Mouse (Mus musculus) forebrain, embryonic 12.5 days (tissue): Measurements from ENCODE around the gene Rap1gap. TPM values are rescaled to one million over a fixed set of nuclear protein-coding genes. Genes with fewer than 3 reads are reported as not detected.

Experiments used
- ATAC-seq: fragments of 200-750 bp; cut with Nextera tagmentation; 2 replicates; pipeline ENCODE4 v1.8.0; 2017; ENCODE audit warnings: moderate TSS enrichment; ENCODE audit not compliant: low FRiP score
- H3K27ac ChIP-seq: fragments of 300-500 bp; sonication (generic); 2 replicates; pipeline ENCODE4 v1.5.1; 2016; ENCODE audit warnings: mild to moderate bottlenecking
- H3K27me3 ChIP-seq: fragments of 300-500 bp; sonication (generic); 2 replicates; pipeline ENCODE4 v1.6.1; 2016; ENCODE audit warnings: mild to moderate bottlenecking
- H3K36me3 ChIP-seq: fragments of 300-500 bp; sonication (generic); replicated peaks from 2 replicates; pipeline ENCODE4 v1.6.1; 2016; ENCODE audit warnings: mild to moderate bottlenecking
- H3K4me1 ChIP-seq: fragments of 300-500 bp; sonication (generic); 2 replicates; pipeline ENCODE4 v1.6.1; 2016
- H3K4me2 ChIP-seq: fragments of 300-500 bp; sonication (generic); 2 replicates; pipeline ENCODE4 v1.6.1; 2016; ENCODE audit warnings: mild to moderate bottlenecking, moderate library complexity
- H3K4me3 ChIP-seq: fragments of 300-500 bp; sonication (generic); replicated peaks from 2 replicates; pipeline ENCODE4 v1.5.1; 2016; ENCODE audit warnings: mild to moderate bottlenecking
- H3K9ac ChIP-seq: fragments of 300-500 bp; sonication (generic); 2 replicates; pipeline ENCODE4 v1.6.1; 2016; ENCODE audit warnings: mild to moderate bottlenecking
- H3K9me3 ChIP-seq: fragments of 300-500 bp; sonication (generic); 2 replicates; pipeline ENCODE4 v1.6.1; 2016
- WGBS: fragments of 180-500 bp; shearing (Covaris S2); methylation state at CpG from one replicate; pipeline ENCODE4 v1.1.7; 2016; 5-methylcytosine and 5-hydroxymethylcytosine counted together
- polyA plus RNA-seq: library from polyadenylated mRNA; unstranded; fragments of >200 nt; fragmentation: Nextera tagmentation; extraction: Ambion mirVana; gene quantifications from 2 replicates; pipeline ENCODE4 v1.2.1, GENCODE M21; 2016

The Rap1gap gene
- polyA plus RNA-seq, 1 experiment from 2014 or later = 7.3 TPM

DNA sequence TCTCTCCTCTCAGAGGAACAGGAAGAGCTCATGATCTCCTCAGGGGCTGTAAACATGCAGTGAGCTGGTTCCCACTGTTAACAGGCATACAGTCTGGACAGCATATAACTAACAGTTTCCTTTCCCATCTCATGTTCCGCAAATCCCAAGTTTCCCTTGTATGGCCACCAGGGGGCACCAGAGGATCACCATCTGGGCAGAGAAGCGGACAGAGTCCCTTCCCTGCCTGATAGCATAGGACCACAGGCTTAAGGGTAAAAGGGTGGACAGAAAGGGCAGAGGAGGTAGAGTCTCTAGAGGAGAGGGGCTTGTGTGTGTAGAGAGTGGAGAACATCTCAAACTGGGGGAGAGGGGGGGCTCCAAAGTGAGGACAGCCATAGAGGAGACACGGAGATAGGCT is 65.6 kb downstream of the Rap1gap start:
- no peaks in the 10 kb centered on the region for H3K36me3 ChIP-seq
- H3K4me2 ChIP-seq = no peak overlapping the region
- peaks cover 31% of the 10 kb centered on the region for H3K4me1 ChIP-seq
- H3K4me3 ChIP-seq = no peak overlapping the region
- H3K9me3 ChIP-seq = no peaks in the 10 kb centered on the region
- H3K9ac ChIP-seq = no peak overlapping the region
- H3K27ac ChIP-seq = no peak overlapping the region
- peaks cover 56% of the 10 kb centered on the region for H3K27me3 ChIP-seq
- 0 out of 2 replicates have a peak, but pooled peaks have one; percentile 36 for ATAC-seq
- WGBS = 16% methylated on average over 3 of the region's 3 CpGs

DNA sequence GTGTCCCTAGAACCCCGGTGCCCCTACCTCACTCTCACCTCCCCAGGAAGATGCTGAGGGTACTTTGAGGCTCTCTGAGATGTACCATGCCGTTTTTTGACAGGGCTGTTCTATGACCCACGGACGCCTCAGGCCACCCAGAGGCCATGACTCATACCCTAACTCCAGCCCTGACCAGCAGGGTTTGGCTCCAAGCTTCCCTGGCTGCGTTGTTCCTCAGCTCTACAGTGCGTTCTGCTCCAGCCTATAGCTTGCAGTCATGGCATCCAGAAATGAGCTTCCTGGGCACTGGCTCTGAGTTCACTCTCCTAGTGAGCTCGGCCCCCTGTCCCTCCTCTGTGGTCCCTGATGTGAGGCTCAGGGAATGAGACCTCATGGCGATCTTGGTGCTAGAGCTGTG is 66.2 kb downstream of the Rap1gap start:
- 82% methylated on average over 8 of the region's 8 CpGs for WGBS
- no peak overlapping the region for H3K9ac ChIP-seq
- ATAC-seq = no peak
- H3K27ac ChIP-seq = no peak overlapping the region
- H3K9me3 ChIP-seq = no peaks in the 10 kb centered on the region
- H3K4me3 ChIP-seq = no peak overlapping the region
- peaks cover 35% of the 10 kb centered on the region for H3K4me1 ChIP-seq
- H3K4me2 ChIP-seq = no peak overlapping the region
- peaks cover 54% of the 10 kb centered on the region for H3K27me3 ChIP-seq
- no peaks in the 10 kb centered on the region for H3K36me3 ChIP-seq

DNA sequence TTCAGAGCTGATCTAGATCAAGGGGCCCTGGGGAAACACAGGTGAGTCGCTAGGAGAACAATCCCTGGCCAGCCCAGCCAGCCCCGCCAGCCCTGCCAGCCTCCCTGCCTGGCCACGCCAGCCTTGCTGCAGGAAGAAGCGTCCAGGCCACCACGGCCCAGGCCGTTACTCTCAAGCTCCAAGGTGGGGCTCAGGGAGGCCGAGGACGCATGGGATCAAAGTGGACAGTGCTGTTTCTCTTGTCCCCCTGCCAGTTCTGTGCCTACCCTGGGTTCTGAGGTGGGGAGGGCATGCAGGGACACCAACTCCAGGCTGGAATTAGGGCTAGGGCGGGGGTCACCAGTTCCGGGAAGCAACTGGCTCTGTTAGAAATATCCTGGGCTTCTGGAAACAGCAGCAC is 67.4 kb downstream of the Rap1gap start:
- 69% methylated on average over 10 of the region's 10 CpGs for WGBS
- H3K9ac ChIP-seq = no peak overlapping the region
- H3K4me3 ChIP-seq = no peak overlapping the region
- peaks cover 41% of the 10 kb centered on the region for H3K4me1 ChIP-seq
- no peak overlapping the region for H3K27ac ChIP-seq
- ATAC-seq = no peak
- H3K36me3 ChIP-seq = no peaks in the 10 kb centered on the region
- H3K4me2 ChIP-seq = no peak overlapping the region
- H3K27me3 ChIP-seq = peaks cover 52% of the 10 kb centered on the region
- H3K9me3 ChIP-seq = no peaks in the 10 kb centered on the region

DNA sequence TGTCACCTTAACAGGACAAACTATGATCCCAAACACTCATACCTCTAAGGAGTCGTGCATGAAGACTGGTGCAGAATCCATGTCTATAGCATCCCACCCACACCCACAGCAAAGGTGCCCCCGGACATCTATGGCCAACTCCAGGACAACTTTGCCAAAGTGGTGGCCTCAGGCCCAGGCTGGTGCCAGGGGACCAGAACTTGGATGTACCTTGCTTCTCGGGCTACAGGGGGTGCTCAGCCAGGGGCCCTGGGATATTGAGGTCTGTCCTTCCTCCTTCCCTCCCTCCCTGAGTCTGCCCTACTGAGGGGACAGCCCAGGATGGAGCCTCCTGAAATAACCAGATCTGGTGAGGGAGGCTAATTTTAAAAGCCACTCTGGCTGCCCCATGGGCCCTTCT is 67.8 kb downstream of the Rap1gap start:
- Histone ChIP-seq H3K9me3 (no peaks in the 10 kb centered on the region), H3K36me3 (no peaks in the 10 kb centered on the region), H3K27ac (no peak overlapping the region), H3K4me3 (no peak overlapping the region), H3K4me1 (peaks cover 36% of the 10 kb centered on the region), H3K27me3 (peaks cover 49% of the 10 kb centered on the region), H3K9ac (no peak overlapping the region), H3K4me2 (no peak overlapping the region)
- 72% methylated on average over 3 of the region's 3 CpGs for WGBS
- no peak for ATAC-seq

DNA sequence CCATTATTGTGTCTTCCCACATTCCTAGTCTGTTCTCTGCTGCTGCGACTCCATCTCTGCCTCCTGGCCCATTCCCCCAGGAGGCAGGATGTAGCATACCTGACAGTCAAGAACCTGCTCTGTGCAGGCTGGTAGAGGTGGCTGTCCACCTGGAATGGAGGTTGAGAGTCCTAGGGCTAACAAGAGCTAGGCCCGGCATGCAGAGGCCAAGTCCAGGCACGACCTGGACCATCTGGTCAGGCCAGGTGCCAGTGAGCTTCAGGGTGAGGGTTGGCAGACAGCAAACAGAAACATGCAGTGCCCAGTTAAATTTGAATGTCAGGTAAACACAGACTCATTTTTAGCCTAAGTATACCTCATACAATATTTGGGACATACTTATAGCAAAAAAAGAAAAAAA is 68.4 kb downstream of the Rap1gap start:
- H3K4me1 ChIP-seq = peaks cover 30% of the 10 kb centered on the region
- H3K9ac ChIP-seq = no peak overlapping the region
- no peak for ATAC-seq
- no peaks in the 10 kb centered on the region for H3K9me3 ChIP-seq
- no peak overlapping the region for H3K4me3 ChIP-seq
- H3K36me3 ChIP-seq = no peaks in the 10 kb centered on the region
- no peak overlapping the region for H3K4me2 ChIP-seq
- WGBS = 93% methylated on average over 3 of the region's 3 CpGs
- no peak overlapping the region for H3K27ac ChIP-seq
- H3K27me3 ChIP-seq = peaks cover 44% of the 10 kb centered on the region

DNA sequence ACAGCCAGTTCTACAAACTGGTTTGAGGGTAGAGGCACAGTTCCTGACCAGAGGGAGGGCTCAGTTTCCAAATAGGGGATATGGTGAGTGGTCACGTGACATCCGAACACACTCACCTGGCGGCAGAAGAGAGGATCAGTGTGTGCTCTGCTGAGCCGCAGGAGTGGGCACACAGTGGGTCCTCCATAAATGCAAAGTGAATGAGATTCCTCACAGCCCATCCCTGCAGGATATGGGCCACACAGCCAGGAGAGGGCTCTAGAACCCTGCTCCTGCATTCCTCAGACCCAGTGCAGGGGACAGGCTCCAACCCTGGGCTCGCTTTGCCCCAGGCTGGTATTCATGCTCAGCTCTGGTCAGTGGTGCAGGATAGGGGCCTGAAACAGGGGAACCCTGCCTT is 68.9 kb downstream of the Rap1gap start:
- H3K4me1 ChIP-seq = peaks cover 25% of the 10 kb centered on the region
- no peak overlapping the region for H3K4me3 ChIP-seq
- H3K27ac ChIP-seq = no peak overlapping the region
- no peaks in the 10 kb centered on the region for H3K36me3 ChIP-seq
- no peak for ATAC-seq
- H3K9ac ChIP-seq = no peak overlapping the region
- no peaks in the 10 kb centered on the region for H3K9me3 ChIP-seq
- 72% methylated on average over 5 of the region's 5 CpGs for WGBS
- no peak overlapping the region for H3K4me2 ChIP-seq
- H3K27me3 ChIP-seq = peaks cover 39% of the 10 kb centered on the region

DNA sequence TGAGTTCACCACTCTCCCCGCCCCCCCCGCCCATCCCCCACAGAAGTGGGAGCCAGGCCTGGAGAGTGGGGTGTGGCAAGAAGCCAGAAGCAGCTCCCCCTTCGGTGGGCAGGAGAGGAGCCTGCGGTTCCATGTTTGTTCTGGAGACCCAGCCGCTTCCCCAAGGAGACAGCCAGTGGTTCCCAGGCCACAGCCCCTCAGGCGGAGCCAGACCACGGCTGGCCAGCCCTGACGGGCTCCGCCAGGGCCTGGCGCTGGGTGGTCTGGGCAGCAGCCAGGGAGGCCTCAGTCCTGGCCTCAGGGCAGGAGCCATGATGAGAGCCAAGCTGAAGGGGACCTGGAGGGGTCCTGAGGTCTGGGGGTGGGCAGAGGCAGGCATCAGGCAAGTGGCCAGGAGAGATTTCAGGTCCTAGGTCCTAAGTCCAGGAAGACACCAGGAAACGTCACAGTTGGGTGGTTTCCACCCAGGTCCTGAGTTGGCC is 71.7 kb downstream of the Rap1gap start:
- no peaks in the 10 kb centered on the region for H3K9me3 ChIP-seq
- ATAC-seq = no peak
- H3K9ac ChIP-seq = no peak overlapping the region
- H3K27ac ChIP-seq = no peak overlapping the region
- peaks cover 14% of the 10 kb centered on the region for H3K4me1 ChIP-seq
- H3K4me3 ChIP-seq = no peak overlapping the region
- no peaks in the 10 kb centered on the region for H3K36me3 ChIP-seq
- H3K27me3 ChIP-seq = peaks cover 15% of the 10 kb centered on the region
- H3K4me2 ChIP-seq = no peak overlapping the region
- WGBS = 57% methylated on average over 11 of the region's 11 CpGs

DNA sequence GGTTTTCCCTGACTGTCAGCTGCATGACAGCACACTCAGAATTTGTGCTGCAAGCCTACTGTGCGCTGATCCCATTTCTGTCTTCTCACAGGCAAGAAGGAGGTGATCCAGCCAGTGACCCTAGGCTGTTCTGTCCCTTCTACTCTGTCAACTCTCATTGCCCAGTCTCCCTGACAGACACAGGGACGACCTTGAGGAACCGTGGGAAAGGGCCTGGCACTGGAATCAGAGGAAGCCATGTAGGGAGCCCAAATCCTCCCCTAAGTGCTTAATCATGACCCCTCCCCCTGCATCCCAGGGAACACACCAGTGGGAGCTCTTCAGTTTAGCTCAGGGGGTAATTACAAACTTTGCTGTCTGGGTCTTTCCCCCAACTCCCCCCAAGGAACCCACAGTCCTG is 73.2 kb downstream of the Rap1gap start:
- peaks cover 9% of the 10 kb centered on the region; the same call in 1 of the 2 replicates for H3K27me3 ChIP-seq
- no peak for ATAC-seq
- no peak overlapping the region for H3K9ac ChIP-seq
- no peaks in the 10 kb centered on the region for H3K9me3 ChIP-seq
- peaks cover 14% of the 10 kb centered on the region for H3K4me1 ChIP-seq
- H3K36me3 ChIP-seq = no peaks in the 10 kb centered on the region
- no peak overlapping the region for H3K4me2 ChIP-seq
- WGBS = 74% methylated on average over 3 of the region's 3 CpGs
- H3K27ac ChIP-seq = no peak overlapping the region
- H3K4me3 ChIP-seq = no peak overlapping the region

DNA sequence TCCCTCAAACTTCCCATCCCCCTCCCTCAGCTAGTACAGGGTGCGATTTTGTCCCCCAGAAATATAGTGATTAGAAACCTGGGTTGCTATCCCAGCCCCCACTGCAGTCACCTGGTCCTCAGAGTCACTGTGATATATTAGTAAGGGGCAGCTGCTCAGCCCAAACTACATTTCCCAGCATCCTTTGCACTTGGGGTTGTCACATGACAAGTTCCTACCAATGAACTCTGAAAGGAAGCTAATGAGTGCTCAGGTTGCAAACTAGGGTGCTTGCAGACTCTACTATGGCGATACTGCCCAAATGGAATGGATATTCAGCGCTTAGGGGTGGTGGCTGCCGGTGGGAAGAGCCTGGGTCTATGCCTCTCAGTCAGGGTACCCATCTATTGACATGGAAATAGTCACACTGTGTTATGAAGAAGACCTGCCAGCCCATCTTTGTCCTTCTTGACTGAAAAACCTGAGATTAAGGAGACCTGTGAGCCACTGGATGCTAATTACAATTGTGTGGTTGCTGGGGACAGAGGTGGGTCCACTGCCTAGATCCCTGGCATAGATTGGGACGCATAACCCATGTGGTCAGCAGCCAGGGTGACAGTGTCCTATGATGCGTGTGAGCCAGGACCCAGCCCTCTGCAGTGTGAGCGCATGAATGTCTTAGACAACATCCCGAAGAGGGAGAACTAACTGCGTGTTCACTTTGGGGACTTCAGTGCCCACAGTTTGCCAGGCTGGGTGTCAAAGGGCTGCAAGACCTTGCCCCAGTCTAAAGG is 74.8 kb downstream of the Rap1gap start:
- Histone ChIP-seq H3K9ac (no peak overlapping the region), H3K4me1 (peaks cover 14% of the 10 kb centered on the region), H3K27me3 (no peaks in the 10 kb centered on the region), H3K27ac (no peak overlapping the region), H3K36me3 (no peaks in the 10 kb centered on the region), H3K4me2 (peak overlapping the region; percentile 35), H3K4me3 (no peak overlapping the region), H3K9me3 (no peaks in the 10 kb centered on the region)
- WGBS = 51% methylated on average over 9 of the region's 9 CpGs
- ATAC-seq = peak; percentile 85

DNA sequence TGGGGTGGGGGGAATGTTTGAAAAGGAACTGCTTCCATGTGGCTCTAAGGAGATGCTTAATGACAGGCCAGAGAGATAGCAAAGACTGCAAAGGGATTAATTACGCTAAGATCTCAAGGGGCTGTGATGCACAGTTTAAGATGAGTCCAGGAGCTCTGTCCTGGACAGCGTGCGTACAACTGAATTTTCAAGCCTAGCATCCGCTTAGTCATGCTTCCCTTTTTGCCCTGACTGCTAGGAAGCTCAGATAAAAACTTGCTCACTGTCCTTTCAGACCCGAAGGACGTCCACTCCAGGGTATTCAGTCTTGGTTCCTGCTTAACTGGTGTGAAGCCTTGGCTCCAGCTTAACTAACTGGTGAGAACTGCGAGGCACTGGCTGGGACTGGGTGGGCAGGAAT is 75.8 kb downstream of the Rap1gap start:
- no peaks in the 10 kb centered on the region for H3K27me3 ChIP-seq
- 84% methylated on average over 7 of the region's 7 CpGs for WGBS
- H3K9ac ChIP-seq = no peak overlapping the region
- peaks cover 18% of the 10 kb centered on the region for H3K4me1 ChIP-seq
- no peak overlapping the region for H3K27ac ChIP-seq
- ATAC-seq = no peak
- no peak overlapping the region for H3K4me2 ChIP-seq
- no peaks in the 10 kb centered on the region for H3K9me3 ChIP-seq
- H3K36me3 ChIP-seq = no peaks in the 10 kb centered on the region
- no peak overlapping the region for H3K4me3 ChIP-seq

DNA sequence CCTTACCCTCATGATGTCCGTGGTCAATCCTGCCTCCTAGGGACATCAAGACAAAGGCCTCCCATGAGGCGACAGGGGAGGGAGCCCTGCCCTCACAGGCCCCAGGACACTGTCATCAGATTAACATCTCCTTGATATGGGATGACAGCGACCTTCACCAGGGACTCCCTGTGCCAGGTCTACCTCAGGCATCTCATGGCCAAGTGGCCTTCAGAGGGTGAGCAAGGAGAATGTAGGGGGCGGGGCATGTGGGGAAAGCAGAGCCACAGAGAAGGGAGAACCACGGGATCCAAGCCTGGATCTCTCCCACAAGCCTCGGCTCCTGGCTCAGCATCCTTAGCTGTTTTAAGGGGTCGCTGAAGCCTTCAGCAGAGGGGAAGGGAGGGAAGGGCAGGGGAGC is 79.3 kb downstream of the Rap1gap start:
- WGBS = 69% methylated on average over 7 of the region's 7 CpGs
- Histone ChIP-seq H3K4me2 (no peak overlapping the region), H3K27me3 (no peaks in the 10 kb centered on the region), H3K4me1 (peaks cover 11% of the 10 kb centered on the region), H3K9ac (no peak overlapping the region), H3K9me3 (no peaks in the 10 kb centered on the region), H3K27ac (no peak overlapping the region), H3K36me3 (no peaks in the 10 kb centered on the region), H3K4me3 (no peak overlapping the region)
- ATAC-seq = no peak

DNA sequence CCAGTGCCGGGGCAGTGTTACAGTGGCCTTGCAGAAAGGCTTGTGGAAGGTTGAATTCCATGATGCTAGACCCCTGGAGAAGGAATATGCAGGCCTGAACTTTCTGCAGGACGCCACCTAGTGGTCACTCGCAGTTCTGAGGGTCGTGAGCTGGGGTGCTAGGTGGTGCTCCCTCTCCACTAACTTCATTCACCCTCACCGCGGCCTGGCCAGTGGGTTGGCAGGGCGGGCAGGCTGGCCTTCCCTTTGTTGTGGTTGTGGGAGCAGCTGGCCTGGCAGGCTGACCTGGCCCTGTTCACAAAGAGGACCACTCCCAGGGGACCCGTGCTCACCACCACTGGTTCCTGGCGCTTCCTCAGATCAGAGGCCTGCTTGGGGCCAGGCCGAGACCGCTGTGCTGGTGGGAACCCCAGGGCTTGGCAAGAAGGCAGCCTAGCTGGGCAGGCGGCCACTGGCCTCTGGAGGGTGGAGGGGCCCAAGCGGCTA is 80.0 kb downstream of the Rap1gap start:
- Histone ChIP-seq H3K9me3 (no peaks in the 10 kb centered on the region), H3K27ac (no peak overlapping the region), H3K9ac (no peak overlapping the region), H3K4me3 (no peak overlapping the region), H3K27me3 (no peaks in the 10 kb centered on the region), H3K4me1 (peaks cover 9% of the 10 kb centered on the region), H3K4me2 (no peak overlapping the region), H3K36me3 (no peaks in the 10 kb centered on the region)
- 0 out of 2 replicates have a peak, but pooled peaks have one; percentile 20 for ATAC-seq
- WGBS = 59% methylated on average over 13 of the region's 13 CpGs

DNA sequence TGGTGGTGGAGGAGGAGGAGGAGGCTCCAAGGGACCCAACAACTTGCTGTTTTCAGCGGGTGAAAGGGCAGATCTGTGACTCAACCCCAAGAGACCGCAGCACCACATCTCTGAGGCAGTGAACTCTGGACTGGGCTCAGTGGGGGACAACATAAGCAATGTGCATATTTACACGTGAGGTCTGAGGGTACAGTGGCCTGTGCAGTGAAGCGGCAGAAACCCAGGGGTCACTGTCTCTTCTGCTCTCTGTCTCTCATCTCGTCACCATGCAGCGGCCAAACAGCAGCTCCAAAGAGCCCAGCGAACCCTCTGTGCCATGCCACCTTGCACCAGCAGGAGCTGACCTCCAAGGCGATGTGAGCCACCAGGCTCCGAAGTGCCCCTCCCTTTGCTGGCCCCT is 82.6 kb downstream of the Rap1gap start:
- H3K4me1 ChIP-seq = peaks cover 13% of the 10 kb centered on the region
- no peak for ATAC-seq
- H3K27me3 ChIP-seq = no peaks in the 10 kb centered on the region
- H3K4me3 ChIP-seq = no peak overlapping the region
- H3K36me3 ChIP-seq = no peaks in the 10 kb centered on the region
- H3K9ac ChIP-seq = no peak overlapping the region
- H3K4me2 ChIP-seq = no peak overlapping the region
- no peaks in the 10 kb centered on the region for H3K9me3 ChIP-seq
- WGBS = 85% methylated on average over 9 of the region's 9 CpGs
- H3K27ac ChIP-seq = no peak overlapping the region
